Mouse (Mus musculus): ENCODE measurements around the gene Crybg2. TPM values are rescaled to one million over a fixed set of nuclear protein-coding genes. Genes with fewer than 3 reads are reported as not detected.

Crybg2 gene
- total and polyA plus RNA-seq, 2 experiments from 2014 or later, result 4.5 to 8.4 TPM

- Histone ChIP-seq H3K4me1 (ENCODE audit: insufficient read depth, low read length) (no peaks in the 10 kb centered on the region), H3K27ac (ENCODE audit: low read depth, low read length) (no peak overlapping the region)
- WGBS, result 62% methylated on average over 8 of the region's 8 CpGs
These were observed 1.4 kb downstream of the Crybg2 start for GRCm38 (mm10) chr4:134061944-134062446.

GRCm38 (mm10) chr4:134062561-134062960 is 1.9 kb downstream of the Crybg2 start:
- 65% methylated on average over 5 of the region's 8 CpGs for WGBS
- Histone ChIP-seq H3K27ac (ENCODE audit: low read depth, low read length) (no peak overlapping the region), H3K27me3 (ENCODE audit: insufficient read depth, low read length) (no peaks in the 10 kb centered on the region; the same call in 1 of the 2 replicates), H3K4me1 (ENCODE audit: insufficient read depth, low read length) (no peaks in the 10 kb centered on the region), H3K4me3 (ENCODE audit: low read depth, low read length) (no peak overlapping the region), H3K9ac (replicated peaks; ENCODE audit: low read length, poor library complexity, severe bottlenecking) (no peak overlapping the region), H3K4me2 (ENCODE audit: low read depth, low read length, poor library complexity, severe bottlenecking) (no peak overlapping the region), H3K36me3 (ENCODE audit: insufficient read depth, low read length) (no peaks in the 10 kb centered on the region), H3K9me3 (ENCODE audit: low read length) (no peaks in the 10 kb centered on the region)
- DNase-seq (ENCODE audit: low spot score) (no peak), ATAC-seq (ENCODE audit: low FRiP score) (no peak)
- TF ChIP-seq CTCF (IDR thresholded peaks at IDR 0.05), result no peak

More at GRCm38 (mm10) chr4:134061944-134062446, 1.4 kb downstream of the Crybg2 start:
- Histone ChIP-seq H3K4me3 (ENCODE audit: low read depth, low read length) (no peak overlapping the region), H3K4me2 (ENCODE audit: low read depth, low read length, poor library complexity, severe bottlenecking) (no peak overlapping the region), H3K27me3 (ENCODE audit: insufficient read depth, low read length) (no peaks in the 10 kb centered on the region; the same call in 1 of the 2 replicates), H3K9me3 (ENCODE audit: low read length) (no peaks in the 10 kb centered on the region), H3K9ac (replicated peaks; ENCODE audit: low read length, poor library complexity, severe bottlenecking) (no peak overlapping the region), H3K36me3 (ENCODE audit: insufficient read depth, low read length) (no peaks in the 10 kb centered on the region)
- no peak for DNase-seq (ENCODE audit: low spot score)
- no peak for ATAC-seq (ENCODE audit: low FRiP score)
- TF ChIP-seq CTCF (IDR thresholded peaks at IDR 0.05), result no peak

- H3K4me2 ChIP-seq (ENCODE audit: low read depth, low read length, poor library complexity, severe bottlenecking), result no peak overlapping the region
- TF ChIP-seq CTCF (IDR thresholded peaks at IDR 0.05), result no peak
- no peaks in the 10 kb centered on the region for H3K9me3 ChIP-seq (ENCODE audit: low read length)
- H3K27me3 ChIP-seq (ENCODE audit: insufficient read depth, low read length), result no peaks in the 10 kb centered on the region
- WGBS, result 23% methylated on average over 23 of the region's 23 CpGs
- no peak overlapping the region for H3K4me3 ChIP-seq (ENCODE audit: low read depth, low read length)
- H3K9ac ChIP-seq (replicated peaks; ENCODE audit: low read length, poor library complexity, severe bottlenecking), result no peak overlapping the region
- H3K4me1 ChIP-seq (ENCODE audit: insufficient read depth, low read length), result no peaks in the 10 kb centered on the region
- H3K27ac ChIP-seq (ENCODE audit: low read depth, low read length), result no peak overlapping the region
- no peak for ATAC-seq (ENCODE audit: low FRiP score)
- no peaks in the 10 kb centered on the region for H3K36me3 ChIP-seq (ENCODE audit: insufficient read depth, low read length)
- DNase-seq (ENCODE audit: low spot score), result no peak
These were observed 4.9 kb downstream of the Crybg2 start for GRCm38 (mm10) chr4:134065431-134066004.

- Histone ChIP-seq H3K4me2 (ENCODE audit: low read depth, low read length, poor library complexity, severe bottlenecking) (no peak overlapping the region), H3K4me3 (ENCODE audit: low read depth, low read length) (no peak overlapping the region), H3K9me3 (ENCODE audit: low read length) (no peaks in the 10 kb centered on the region), H3K27me3 (ENCODE audit: insufficient read depth, low read length) (no peaks in the 10 kb centered on the region), H3K9ac (replicated peaks; ENCODE audit: low read length, poor library complexity, severe bottlenecking) (no peak overlapping the region), H3K36me3 (ENCODE audit: insufficient read depth, low read length) (no peaks in the 10 kb centered on the region), H3K4me1 (ENCODE audit: insufficient read depth, low read length) (no peaks in the 10 kb centered on the region), H3K27ac (ENCODE audit: low read depth, low read length) (no peak overlapping the region)
- 90% methylated on average over 8 of the region's 8 CpGs for WGBS
- no peak for DNase-seq (ENCODE audit: low spot score)
- TF ChIP-seq CTCF (IDR thresholded peaks at IDR 0.05), result no peak
- no peak for ATAC-seq (ENCODE audit: low FRiP score)
These were observed 6.8 kb downstream of the Crybg2 start for GRCm38 (mm10) chr4:134067383-134067782.

- Histone ChIP-seq H3K36me3 (ENCODE audit: insufficient read depth, low read length) (no peaks in the 10 kb centered on the region), H3K4me2 (ENCODE audit: low read depth, low read length, poor library complexity, severe bottlenecking) (no peak overlapping the region), H3K27ac (ENCODE audit: low read depth, low read length) (no peak overlapping the region), H3K27me3 (ENCODE audit: insufficient read depth, low read length) (no peaks in the 10 kb centered on the region), H3K9me3 (ENCODE audit: low read length) (no peaks in the 10 kb centered on the region), H3K4me3 (ENCODE audit: low read depth, low read length) (no peak overlapping the region), H3K9ac (replicated peaks; ENCODE audit: low read length, poor library complexity, severe bottlenecking) (no peak overlapping the region), H3K4me1 (ENCODE audit: insufficient read depth, low read length) (no peaks in the 10 kb centered on the region)
- DNase-seq (ENCODE audit: low spot score) (no peak), ATAC-seq (ENCODE audit: low FRiP score) (no peak)
- 84% methylated on average over 7 of the region's 7 CpGs for WGBS
- no peak for TF ChIP-seq CTCF (IDR thresholded peaks at IDR 0.05)
These were observed 7.4 kb downstream of the Crybg2 start for GRCm38 (mm10) chr4:134067833-134068544.
